Mouse (Mus musculus): Measurements from ENCODE around the gene Fndc11. TPM values are rescaled to one million over a fixed set of nuclear protein-coding genes. Genes with fewer than 3 reads are reported as not detected.
"Not testable (repeated sequence)": the region's sequence is repeated elsewhere in the genome, so short reads cannot be mapped to it uniquely, and the experiment has no call there.

The Fndc11 gene
- total RNA-seq (2021), result under 1 TPM in 1 of 2 experiments, not detected in 1; 0.22 TPM
- long read RNA-seq, result 0 reads

GRCm38 (mm10) chr2:181219538-181220216 lies at the start of gene Fndc11:
Fndc11 (plus strand) TSS chr2:181220013.
- peak; percentile 32 to 62 for DNase-seq (ENCODE audit: low spot score in 2 of 2)

GRCm38 (mm10) chr2:181174646-181175045 lies 45.2 kb upstream of the Fndc11 start:
- DNase-seq (ENCODE audit: low spot score in 2 of 2), result no peak

GRCm38 (mm10) chr2:181178015-181178414 lies 41.8 kb upstream of the Fndc11 start:
- no peak for DNase-seq (ENCODE audit: low spot score in 2 of 2)

- DNase-seq (ENCODE audit: low spot score in 2 of 2), result no peak
Measured at GRCm38 (mm10) chr2:181178471-181178870, 41.3 kb upstream of the Fndc11 start.

DNA sequence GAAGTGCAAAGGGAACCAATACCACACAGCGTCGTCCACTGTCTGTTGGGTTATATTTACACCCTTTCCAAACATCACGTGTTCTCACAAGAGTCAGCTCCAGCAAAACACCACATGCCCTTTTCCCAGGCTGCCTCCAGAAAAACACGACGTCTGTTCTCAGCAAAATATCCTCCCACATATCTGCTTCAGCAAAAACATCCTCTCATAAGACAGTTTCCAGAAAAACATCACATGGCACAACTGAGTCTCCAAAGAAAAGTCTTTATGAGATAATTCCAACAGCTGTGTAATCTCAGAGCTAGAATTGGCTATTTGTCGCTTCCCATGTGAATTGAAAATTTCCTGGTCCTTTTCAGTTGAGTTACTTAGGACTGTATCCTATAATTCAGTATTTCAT lies 38.9 kb upstream of the Fndc11 start:
- DNase-seq (ENCODE audit: low spot score in 2 of 2), result peak in 1 of 2 experiments; percentile 60

DNA sequence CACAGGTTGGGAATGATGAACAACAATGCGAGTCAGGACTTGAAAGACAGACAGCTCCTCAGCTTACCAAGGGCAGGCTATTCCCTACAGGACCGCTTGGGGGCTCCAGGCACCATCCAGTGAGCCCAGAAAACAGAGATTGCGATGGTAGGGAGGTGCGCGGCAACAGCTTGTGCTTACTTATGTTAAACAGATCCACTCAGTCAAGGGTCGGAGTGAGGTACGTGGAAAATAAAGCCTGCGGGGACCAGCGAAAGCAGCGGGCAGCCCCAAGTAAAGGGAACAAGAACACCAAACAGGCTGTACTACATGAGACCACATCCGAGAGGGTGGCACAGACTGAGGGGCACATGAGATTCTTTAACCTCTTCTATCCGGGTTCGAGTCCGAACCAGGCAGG lies 33.2 kb upstream of the Fndc11 start:
- DNase-seq (ENCODE audit: low spot score in 2 of 2), result peak; percentile 87 to 95

GRCm38 (mm10) chr2:181187121-181188000 lies 32.5 kb upstream of the Fndc11 start, which contains the start of gene Ppdpf:
Ppdpf (plus strand) TSS chr2:181187247.
- peak; percentile 94 to 96 for DNase-seq (ENCODE audit: low spot score in 2 of 2)

DNA sequence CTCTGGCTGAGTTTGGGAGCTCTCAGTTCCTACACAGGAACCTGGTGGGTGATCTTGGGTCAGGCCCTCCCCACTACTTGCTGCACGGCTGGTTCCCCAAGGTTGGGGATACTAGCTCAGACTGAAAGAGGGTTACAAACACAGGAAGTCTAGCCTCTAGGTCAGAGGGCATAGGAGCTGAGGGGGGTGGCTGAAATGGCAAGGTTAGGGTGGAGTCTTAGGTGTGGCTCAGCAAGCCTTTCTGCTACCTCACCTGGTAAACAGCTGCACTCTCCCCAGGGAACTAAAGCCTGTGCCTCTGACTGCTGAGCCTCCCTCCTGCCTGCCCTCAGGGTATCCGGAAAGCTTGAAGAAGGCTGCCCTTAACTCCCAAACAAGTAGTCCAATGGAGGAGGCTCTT lies 31.1 kb upstream of the Fndc11 start:
- no peak for DNase-seq (ENCODE audit: low spot score in 2 of 2)

GRCm38 (mm10) chr2:181189321-181189720 lies 30.5 kb upstream of the Fndc11 start:
- DNase-seq (ENCODE audit: low spot score in 2 of 2), result no peak

DNA sequence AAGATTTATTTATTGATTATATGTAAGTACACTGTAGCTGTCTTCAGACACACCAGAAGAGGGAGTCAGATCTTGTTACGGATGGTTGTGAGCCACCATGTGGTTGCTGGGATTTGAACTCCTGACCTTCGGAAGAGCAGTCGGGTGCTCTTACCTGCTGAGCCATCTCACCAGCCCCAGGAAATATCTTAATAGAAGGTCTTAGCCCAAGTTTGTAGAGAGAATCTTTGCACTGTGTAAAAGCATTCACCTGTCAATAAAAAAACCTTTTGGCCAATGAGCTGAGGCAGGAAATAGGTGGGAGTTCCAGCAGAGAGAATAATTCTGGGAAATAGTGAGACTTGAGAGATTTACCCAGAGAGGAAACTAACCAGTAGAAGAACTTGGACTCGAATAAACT lies 28.4 kb upstream of the Fndc11 start:
- not testable (repeated sequence) for DNase-seq (ENCODE audit: low spot score in 2 of 2)

- DNase-seq (ENCODE audit: low spot score in 2 of 2), result no peak
Measured at GRCm38 (mm10) chr2:181191936-181192335, 27.9 kb upstream of the Fndc11 start.

- DNase-seq (ENCODE audit: low spot score in 2 of 2), result no peak
Measured at GRCm38 (mm10) chr2:181193044-181193443, 26.8 kb upstream of the Fndc11 start.

DNA sequence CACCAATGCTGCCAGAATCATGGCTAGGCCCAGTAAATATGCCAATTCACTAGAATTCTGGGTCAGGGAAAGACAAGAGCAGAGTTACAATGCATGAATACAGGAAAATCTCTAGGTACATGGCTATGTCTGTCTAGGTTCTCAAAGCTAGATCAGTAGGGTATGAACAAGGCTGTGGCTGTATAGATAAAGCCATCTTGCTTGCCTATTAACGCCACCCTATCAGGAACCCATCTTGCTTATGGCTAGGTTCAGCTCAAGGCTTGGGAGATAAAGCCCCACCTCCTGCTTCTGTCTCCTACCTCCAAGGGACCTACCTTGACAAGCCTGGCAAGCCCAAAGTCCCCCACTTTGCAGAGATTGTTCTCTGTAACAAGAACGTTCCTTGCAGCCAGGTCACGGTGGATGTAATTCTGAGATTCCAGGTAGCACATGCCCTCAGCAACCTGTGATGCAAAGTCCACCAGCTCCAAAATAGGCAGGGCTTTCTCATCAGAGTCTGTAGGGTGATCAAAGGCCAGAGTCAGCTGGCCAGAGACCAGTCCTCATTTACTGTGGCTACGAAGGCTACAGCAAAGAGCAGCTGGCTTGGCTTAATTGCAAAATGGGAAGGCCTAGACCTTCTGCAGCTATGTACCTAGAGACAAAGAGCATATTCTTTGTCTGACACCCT lies 23.0 kb upstream of the Fndc11 start:
- DNase-seq (ENCODE audit: low spot score in 2 of 2), result no peak

GRCm38 (mm10) chr2:181201606-181202005 lies 18.2 kb upstream of the Fndc11 start:
- DNase-seq (ENCODE audit: low spot score in 2 of 2), result no peak

DNA sequence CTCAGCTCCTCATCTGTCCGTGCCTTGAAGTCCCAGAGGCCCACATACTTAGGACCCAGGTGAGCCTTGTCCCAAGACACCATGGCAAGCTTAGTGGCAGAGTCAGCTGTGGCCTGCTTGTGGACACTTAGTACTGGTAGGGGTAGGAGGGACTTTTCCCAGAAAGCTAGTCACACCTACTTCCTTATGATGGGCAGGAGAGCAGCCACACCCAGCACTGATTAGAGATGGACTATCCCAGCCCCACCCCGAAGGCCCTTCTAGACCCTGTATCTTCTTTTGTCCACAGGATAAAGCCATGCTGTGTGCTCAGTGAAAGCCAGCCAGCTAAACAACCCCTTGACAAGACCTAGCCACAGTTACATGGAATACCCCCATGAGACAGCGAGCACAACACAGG lies 17.4 kb upstream of the Fndc11 start, which contains the start of gene Ptk6:
Gene Ptk6, minus strand, starts transcription at position 368 of the 400 bp plus-strand sequence.
- DNase-seq (ENCODE audit: low spot score in 2 of 2), result no peak

- DNase-seq (ENCODE audit: low spot score in 2 of 2), result no peak
Measured at GRCm38 (mm10) chr2:181202886-181203285, 16.9 kb upstream of the Fndc11 start.

DNA sequence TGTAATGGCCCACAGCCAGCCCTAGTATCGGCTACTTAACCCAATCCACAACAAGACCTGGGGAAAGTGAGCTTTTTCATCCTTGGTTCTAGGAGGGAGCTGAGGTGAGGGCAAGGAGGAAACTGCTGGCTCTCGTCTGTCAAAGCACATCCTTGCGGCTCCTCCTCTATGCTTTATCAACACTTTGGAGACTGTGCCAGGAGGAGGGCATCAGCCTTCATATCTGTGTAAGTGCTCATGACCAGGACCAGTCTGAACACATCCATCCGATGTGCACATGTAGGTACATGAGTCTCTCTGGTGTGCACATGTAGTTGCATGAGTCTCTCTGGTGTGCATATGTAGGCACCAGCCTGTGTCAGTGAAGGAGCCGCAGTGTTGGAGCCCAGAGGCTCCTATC lies 14.1 kb upstream of the Fndc11 start:
- DNase-seq (ENCODE audit: low spot score in 2 of 2), result no peak

- no peak for DNase-seq (ENCODE audit: low spot score in 2 of 2)
Measured at GRCm38 (mm10) chr2:181206118-181206517, 13.7 kb upstream of the Fndc11 start.

DNA sequence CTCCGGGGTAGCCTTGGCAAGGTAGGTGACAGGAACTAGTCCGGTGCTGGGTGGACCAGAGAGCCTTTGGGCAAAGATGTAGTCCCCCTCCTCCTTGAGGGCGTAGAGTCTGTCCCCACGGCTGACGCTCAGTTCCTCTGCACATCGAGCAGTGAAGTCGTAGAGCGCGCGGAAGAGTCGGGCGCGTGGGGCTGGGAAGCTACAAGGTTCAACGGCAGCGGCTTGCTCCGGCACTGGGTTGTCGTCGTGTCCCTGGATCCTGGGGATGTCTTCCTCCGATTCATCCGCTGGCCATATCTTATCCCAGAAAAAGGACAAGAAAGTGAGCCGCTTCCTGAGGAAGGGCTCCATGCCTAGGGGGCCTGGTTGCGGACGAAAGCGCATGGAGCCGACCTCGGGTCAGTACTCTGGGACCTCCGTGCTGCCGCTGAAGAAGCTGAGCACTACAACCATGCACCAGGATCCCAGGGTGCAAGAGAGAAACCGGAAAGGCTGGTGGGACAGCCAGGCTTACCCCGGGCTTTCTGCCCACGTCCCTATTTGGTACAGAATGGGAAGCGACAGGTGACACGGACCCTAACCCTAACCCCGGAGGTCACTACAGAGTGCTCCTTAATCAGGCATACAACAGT lies 7.3 kb upstream of the Fndc11 start:
- DNase-seq (ENCODE audit: low spot score in 2 of 2), result no peak

DNA sequence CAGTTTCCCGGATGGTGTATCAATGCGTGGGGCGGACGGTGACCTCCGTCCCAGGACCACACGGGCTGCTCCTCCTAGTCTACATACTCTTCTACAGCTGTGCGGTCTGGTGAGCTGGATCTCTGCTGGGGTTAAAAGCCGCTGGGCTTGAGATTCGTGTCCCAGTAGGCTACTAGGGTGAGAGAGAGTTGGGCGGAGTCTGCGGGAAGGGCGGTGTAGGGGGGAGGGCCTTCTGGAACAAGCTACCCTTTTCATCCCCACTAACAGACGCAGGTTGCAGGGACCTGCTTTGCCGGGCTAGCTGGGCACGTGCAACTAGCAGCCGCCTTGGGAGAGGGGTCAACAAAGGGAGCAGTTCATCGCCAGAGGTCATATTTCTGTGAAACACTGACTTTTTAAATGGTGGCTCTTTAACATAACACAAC lies 6.8 kb upstream of the Fndc11 start, which contains the start of gene Srms:
Gene Srms, minus strand, starts transcription at position 165 of the 425 bp plus-strand sequence.
- no peak for DNase-seq (ENCODE audit: low spot score in 2 of 2)

DNA sequence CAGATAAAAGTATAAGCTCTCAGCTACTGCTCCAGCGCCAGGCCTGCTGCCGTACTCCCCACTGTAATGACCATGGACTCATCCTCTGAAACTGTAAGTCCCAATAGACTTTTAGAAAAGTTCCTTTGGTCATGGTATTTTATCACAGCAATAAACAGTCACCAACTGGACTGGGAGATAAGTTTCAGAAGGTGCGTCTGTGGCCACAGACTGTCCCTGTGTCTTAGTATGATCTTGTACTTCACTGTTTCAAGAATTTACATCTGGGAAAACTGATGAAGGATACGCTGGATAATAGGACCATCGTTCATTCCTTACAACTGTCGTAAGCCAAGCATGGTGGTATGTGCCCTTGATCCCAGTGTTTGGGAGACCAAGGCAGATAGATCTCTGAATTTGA lies 3.8 kb upstream of the Fndc11 start:
- DNase-seq (ENCODE audit: low spot score in 2 of 2), result no peak

Data from layer of hippocampus, adult 18-20 months (tissue).